Mouse (Mus musculus): ENCODE measurements at regions not wholly inside any gene's neighbourhood (a gene's known extent, or its start where the extent isn't known, plus 50 kb on each side); places are given as distances from the start of the nearest gene placed in this dataset.
A peak's percentile ranks its signal among the peaks of the same experiment; 100 is the strongest.

- no peak for DNase-seq
These were observed 164.2 kb downstream of the Cdh19 start for GRCm38 (mm10) chr1:110813191-110813590.

- DNase-seq: peak; percentile 7
These were observed 178.1 kb downstream of the Cdh19 start for GRCm38 (mm10) chr1:110799157-110799764.

GRCm38 (mm10) chr1:110790586-110790985 lies 186.8 kb downstream of the Cdh19 start:
- no peak for DNase-seq

- DNase-seq: no peak
These were observed 202.0 kb downstream of the Cdh19 start for GRCm38 (mm10) chr1:110775391-110775790.

- DNase-seq: no peak
These were observed 202.5 kb downstream of the Cdh19 start for GRCm38 (mm10) chr1:110774848-110775247.

- no peak for DNase-seq
These were observed 203.3 kb downstream of the Cdh19 start for GRCm38 (mm10) chr1:110774096-110774495.

- DNase-seq: no peak
These were observed 252.5 kb downstream of the Cdh19 start for GRCm38 (mm10) chr1:110724900-110725299.

All from kidney, adult 11 months (tissue).